Mouse (Mus musculus): Measurements from ENCODE around the gene Apobec1.
"Not testable (repeated sequence)": the region's sequence is repeated elsewhere in the genome, so short reads cannot be mapped to it uniquely, and the experiment has no call there.

The Apobec1 gene

GRCm38 (mm10) chr6:122556959-122557561 is 45.2 kb downstream of the Apobec1 start:
- DNase-seq: peak; percentile 18 to 31

- DNase-seq: no peak
These were observed 47.0 kb downstream of the Apobec1 start for GRCm38 (mm10) chr6:122555266-122555665.

- no peak for DNase-seq
These were observed 48.1 kb downstream of the Apobec1 start for GRCm38 (mm10) chr6:122554102-122554501.

GRCm38 (mm10) chr6:122553606-122554005 is 48.6 kb downstream of the Apobec1 start, which contains the start of gene Aicda:
Gene Aicda (plus strand): TSS chr6:122553801.
- no peak for DNase-seq

GRCm38 (mm10) chr6:122545948-122546347 is 56.3 kb downstream of the Apobec1 start:
- DNase-seq: no peak

GRCm38 (mm10) chr6:122545289-122545882 is 56.9 kb downstream of the Apobec1 start:
- DNase-seq: no peak

GRCm38 (mm10) chr6:122544672-122545071 is 57.6 kb downstream of the Apobec1 start:
- no peak for DNase-seq

- DNase-seq: no peak
These were observed 58.7 kb downstream of the Apobec1 start for GRCm38 (mm10) chr6:122543574-122543973.

- not testable (repeated sequence) for DNase-seq
These were observed 59.8 kb downstream of the Apobec1 start for GRCm38 (mm10) chr6:122542459-122542858.

GRCm38 (mm10) chr6:122539564-122539963 is 62.7 kb downstream of the Apobec1 start:
- DNase-seq: no peak

- no peak for DNase-seq
These were observed 68.2 kb downstream of the Apobec1 start for GRCm38 (mm10) chr6:122534032-122534431.

GRCm38 (mm10) chr6:122532883-122533302 is 69.4 kb downstream of the Apobec1 start:
- DNase-seq: no peak

GRCm38 (mm10) chr6:122531466-122532174 is 70.6 kb downstream of the Apobec1 start:
- DNase-seq: no peak

- no peak for DNase-seq
These were observed 74.1 kb downstream of the Apobec1 start for GRCm38 (mm10) chr6:122528136-122528535.
